Mouse (Mus musculus): ENCODE data around the gene Capg. TPM values are rescaled to one million over a fixed set of nuclear protein-coding genes. Genes with fewer than 3 reads are reported as not detected.

Gene Capg
- polyA plus RNA-seq, 1 experiment = 95.7 TPM

DNA sequence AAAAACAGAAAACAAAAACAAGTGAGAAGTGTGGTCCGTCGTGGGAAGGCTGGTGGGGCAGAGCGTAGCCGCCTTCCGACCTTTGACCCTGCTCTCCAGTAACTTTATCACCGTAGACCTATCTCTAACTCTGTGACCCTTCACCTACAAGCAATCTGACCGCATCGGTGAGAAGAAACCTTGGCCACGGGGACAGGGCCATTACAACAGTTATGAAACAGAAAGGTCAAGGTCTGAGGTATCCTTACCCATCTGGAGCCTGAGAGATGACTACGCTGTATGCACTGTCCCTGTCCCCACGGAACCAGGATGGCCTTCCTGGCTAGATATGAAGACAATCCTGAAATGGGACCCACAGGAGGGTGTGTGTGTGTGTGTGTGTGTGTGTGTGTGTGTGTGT lies 40.0 kb downstream of the Capg start:
- no peak for TF ChIP-seq CTCF (IDR thresholded peaks at IDR 0.05; ENCODE audit: borderline replicate concordance, insufficient read depth, low read length)
- TF ChIP-seq POLR2A (IDR thresholded peaks at IDR 0.05; ENCODE audit: low read depth, low read length) = no peak
- Histone ChIP-seq H3K27ac (ENCODE audit: insufficient read depth, low read length) (no peak overlapping the region), H3K4me1 (ENCODE audit: control insufficient read depth, insufficient read depth, low read length) (no peaks in the 10 kb centered on the region), H3K4me3 (ENCODE audit: insufficient read depth, low read length) (no peak overlapping the region)

DNA sequence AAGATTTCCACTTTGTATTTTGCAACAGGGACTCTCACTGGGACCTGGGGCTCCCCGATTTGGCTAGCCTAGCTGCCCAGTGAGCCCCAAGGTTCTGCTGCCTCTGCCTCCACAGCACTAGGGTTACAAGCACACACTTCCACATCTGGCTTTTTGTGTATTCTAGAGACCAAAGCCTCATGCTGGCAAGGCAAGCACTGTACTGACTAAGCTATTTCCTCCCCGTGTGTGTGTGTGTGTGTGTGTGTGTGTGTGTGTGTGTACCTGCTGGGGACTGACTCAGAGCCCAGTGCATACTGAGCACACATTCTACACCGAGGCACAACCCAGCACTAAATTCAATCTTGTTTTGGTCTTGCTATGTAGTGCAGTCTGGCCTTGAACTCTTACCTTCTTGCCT lies 42.5 kb downstream of the Capg start:
- Histone ChIP-seq H3K27ac (ENCODE audit: insufficient read depth, low read length) (no peak overlapping the region), H3K4me3 (ENCODE audit: insufficient read depth, low read length) (no peak overlapping the region), H3K4me1 (ENCODE audit: control insufficient read depth, insufficient read depth, low read length) (no peaks in the 10 kb centered on the region)
- TF ChIP-seq POLR2A (IDR thresholded peaks at IDR 0.05; ENCODE audit: low read depth, low read length) = no peak
- no peak for TF ChIP-seq CTCF (IDR thresholded peaks at IDR 0.05; ENCODE audit: borderline replicate concordance, insufficient read depth, low read length)

DNA sequence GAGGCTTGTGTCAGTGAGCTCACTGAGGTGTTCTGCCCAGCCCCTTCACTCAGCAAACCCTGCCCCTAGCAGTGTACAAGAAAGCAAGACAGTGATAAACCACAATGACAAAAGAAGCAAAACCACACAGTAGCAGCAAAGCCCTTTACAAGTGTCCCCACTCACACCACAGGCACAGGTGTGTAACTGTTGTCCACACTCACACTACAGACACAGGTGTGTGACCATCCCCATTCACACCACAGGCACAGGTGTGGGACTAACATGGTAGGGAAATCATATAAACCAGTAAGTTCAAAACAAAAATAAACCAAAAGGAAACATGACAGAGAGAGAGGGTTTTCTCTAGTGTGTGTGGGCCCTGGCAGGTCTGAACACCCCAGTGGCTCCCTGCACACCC lies 44.1 kb downstream of the Capg start:
- no peak for TF ChIP-seq CTCF (IDR thresholded peaks at IDR 0.05; ENCODE audit: borderline replicate concordance, insufficient read depth, low read length)
- TF ChIP-seq POLR2A (IDR thresholded peaks at IDR 0.05; ENCODE audit: low read depth, low read length) = no peak
- no peaks in the 10 kb centered on the region for H3K4me1 ChIP-seq (ENCODE audit: control insufficient read depth, insufficient read depth, low read length)
- no peak overlapping the region for H3K27ac ChIP-seq (ENCODE audit: insufficient read depth, low read length)
- no peak overlapping the region for H3K4me3 ChIP-seq (ENCODE audit: insufficient read depth, low read length)

DNA sequence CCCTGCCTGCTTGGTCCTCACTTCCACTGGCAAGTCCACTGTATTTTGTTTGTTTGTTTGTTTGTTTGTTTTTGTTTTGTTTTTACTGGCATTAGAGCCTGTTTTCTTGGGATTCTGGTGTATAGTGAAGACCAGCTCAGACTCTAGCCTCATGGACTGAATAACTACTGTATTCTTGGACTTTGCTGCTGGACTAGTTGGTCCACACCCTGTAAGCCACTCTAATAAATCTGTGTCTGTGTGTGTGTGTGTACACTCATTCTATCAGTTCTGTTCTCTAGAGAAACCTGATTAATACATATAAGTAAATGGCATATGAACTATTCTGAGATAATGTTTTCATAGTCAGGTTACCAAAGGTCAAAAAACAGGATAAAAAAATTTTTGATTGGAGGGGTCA lies 45.9 kb downstream of the Capg start:
- Histone ChIP-seq H3K4me1 (ENCODE audit: control insufficient read depth, insufficient read depth, low read length) (no peaks in the 10 kb centered on the region), H3K27ac (ENCODE audit: insufficient read depth, low read length) (no peak overlapping the region), H3K4me3 (ENCODE audit: insufficient read depth, low read length) (no peak overlapping the region)
- TF ChIP-seq CTCF (IDR thresholded peaks at IDR 0.05; ENCODE audit: borderline replicate concordance, insufficient read depth, low read length) (no peak), POLR2A (IDR thresholded peaks at IDR 0.05; ENCODE audit: low read depth, low read length) (no peak)

DNA sequence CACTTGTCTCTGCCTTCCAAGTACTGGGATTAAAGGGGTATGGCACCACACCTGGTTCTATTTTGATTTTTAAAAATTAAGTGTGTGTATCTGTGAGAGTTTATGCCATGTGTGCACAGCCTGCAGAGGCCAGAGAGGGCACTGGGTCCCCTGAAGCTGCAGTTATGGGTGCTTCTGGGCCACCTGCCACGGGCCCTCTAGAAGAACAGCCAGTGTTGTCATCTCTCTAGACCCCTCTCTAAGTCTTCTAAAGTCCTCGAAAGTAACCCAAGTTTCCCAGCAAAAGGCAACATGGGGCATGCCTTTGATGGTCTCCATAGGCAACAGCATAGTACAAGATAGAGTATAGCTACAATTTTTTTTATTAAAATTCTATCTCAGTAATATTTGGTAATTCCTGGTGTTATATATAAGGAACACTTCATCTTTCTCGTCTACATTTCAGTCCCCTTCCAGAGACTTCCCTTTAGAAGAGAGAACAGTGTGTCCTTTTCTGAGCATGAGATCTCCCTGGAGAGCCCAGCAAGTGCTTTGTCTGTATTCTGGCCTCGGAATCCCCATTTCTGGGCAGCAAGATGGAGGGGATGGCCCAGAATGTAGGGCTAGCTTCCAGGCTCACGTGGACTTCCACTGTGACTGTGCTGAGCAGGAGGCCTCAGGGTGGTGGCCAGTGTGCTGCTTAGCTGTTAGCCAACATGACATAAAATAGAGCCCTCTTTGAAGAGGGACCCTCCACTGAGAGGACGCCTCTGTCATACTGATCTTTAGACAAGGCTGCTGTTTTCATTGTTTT lies 49.0 kb downstream of the Capg start:
- TF ChIP-seq POLR2A (IDR thresholded peaks at IDR 0.05; ENCODE audit: low read depth, low read length) (no peak), CTCF (IDR thresholded peaks at IDR 0.05; ENCODE audit: borderline replicate concordance, insufficient read depth, low read length) (no peak)
- H3K4me1 ChIP-seq (ENCODE audit: control insufficient read depth, insufficient read depth, low read length) = 0 out of 2 replicates have a peak, but pooled peaks cover 2% of the 10 kb centered on the region
- no peak overlapping the region for H3K4me3 ChIP-seq (ENCODE audit: insufficient read depth, low read length)
- no peak overlapping the region for H3K27ac ChIP-seq (ENCODE audit: insufficient read depth, low read length)

DNA sequence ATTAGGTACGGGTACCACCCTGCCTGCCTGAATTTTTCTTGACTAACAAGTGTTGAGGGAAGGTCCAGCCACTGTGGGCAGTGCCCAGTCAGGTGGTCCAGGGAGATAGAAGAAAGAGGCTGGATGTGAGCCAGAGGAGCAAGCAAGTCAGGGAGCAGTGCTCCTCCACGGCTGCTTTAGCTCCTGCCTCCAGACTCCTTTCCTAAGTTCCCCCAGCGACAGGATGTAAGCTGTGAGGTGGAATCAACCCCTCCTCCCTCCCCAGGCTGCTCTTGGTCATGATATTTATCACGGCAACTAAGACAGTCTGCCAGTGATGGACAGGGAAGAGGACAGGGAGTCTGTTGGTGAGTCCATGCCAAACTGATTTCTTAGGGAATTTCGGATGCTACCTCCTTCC lies 49.7 kb downstream of the Capg start:
- no peak overlapping the region for H3K27ac ChIP-seq (ENCODE audit: insufficient read depth, low read length)
- TF ChIP-seq POLR2A (IDR thresholded peaks at IDR 0.05; ENCODE audit: low read depth, low read length) = no peak
- TF ChIP-seq CTCF (IDR thresholded peaks at IDR 0.05; ENCODE audit: borderline replicate concordance, insufficient read depth, low read length) = no peak
- H3K4me1 ChIP-seq (ENCODE audit: control insufficient read depth, insufficient read depth, low read length) = peaks cover 2% of the 10 kb centered on the region; the same call in 1 of the 2 replicates
- no peak overlapping the region for H3K4me3 ChIP-seq (ENCODE audit: insufficient read depth, low read length)

DNA sequence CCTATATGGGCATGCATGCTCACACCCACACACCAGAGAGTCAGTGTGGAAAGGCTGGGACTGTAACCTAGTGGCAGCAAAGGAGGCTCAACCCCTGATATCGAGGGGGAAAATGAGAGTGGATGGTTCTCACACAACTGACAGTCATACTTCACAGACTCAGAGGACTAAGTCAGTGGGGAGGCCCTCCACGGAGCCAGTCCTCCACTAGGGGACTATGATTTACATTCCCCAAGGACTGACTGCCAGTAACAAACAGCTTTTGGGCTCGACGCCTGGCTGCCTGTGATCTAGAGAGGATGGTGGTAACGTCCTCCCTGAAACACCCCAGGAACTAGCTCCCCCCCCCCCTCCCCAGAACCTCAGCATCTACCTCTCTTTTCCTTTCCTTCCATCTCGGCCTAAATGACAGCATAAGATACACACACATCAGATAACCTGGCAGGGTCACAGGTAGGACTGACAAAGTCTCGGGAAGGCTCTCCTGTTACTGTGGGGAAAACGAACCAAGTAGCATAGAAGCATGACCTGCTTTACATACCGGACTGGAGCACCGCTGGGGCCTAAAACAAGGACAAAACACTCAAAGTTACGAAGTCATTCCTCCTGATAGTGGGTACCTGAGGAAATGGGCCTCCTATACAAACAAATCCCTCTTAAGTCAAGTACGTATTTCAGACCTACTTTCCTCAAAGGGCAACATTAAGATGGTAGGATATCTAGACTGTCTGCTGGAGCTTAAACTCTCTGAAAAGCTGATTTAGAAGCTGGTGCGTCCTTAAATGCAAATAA lies 53.1 kb downstream of the Capg start:
- TF ChIP-seq CTCF (IDR thresholded peaks at IDR 0.05; ENCODE audit: borderline replicate concordance, insufficient read depth, low read length) (no peak), POLR2A (IDR thresholded peaks at IDR 0.05; ENCODE audit: low read depth, low read length) (no peak)

DNA sequence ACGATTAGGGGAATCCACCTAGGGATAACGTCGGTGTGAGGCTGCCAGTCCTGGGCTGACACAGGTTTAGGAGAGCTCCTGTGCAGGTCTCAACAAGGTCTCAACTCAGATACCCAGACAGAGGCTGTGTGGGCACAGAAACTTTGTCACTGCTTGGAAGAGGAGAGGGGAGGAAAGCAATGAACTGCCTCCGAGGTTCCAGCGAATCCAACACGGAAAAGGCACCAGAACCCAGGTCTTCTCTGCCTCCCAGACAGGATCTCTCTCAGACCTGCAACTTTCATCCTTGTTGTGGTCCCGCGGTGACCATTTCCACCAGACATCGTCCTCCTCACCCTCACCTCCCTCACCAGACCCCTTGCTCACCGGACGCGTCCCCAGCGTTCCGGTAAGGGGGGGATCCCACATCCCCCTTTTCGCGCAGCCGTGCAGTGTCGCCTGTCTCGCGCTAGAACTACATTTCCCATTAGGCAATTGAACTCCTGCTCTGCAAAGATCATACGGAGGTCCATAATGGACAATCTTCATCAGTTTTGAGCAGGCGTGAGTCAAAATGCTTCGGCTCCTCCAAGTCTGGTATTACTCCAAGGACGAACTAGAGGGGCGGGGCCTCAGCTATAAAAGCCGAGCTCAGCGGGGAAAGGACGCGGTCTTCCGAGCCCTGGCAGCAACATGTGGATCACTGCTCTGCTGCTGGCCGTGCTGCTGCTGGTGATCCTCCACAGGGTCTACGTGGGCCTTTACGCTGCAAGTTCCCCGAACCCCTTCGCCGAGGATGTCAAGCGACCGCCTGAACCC lies 54.0 kb downstream of the Capg start, which contains the start of the genes Elmod3 and Retsat:
Gene Elmod3 (minus strand): TSS at position 458 of the 798 bp plus-strand sequence.
Gene Retsat (plus strand): TSS at position 520 of the 798 bp plus-strand sequence.
- peak; percentile 98 for TF ChIP-seq POLR2A (IDR thresholded peaks at IDR 0.05; ENCODE audit: low read depth, low read length)
- TF ChIP-seq CTCF (IDR thresholded peaks at IDR 0.05; ENCODE audit: borderline replicate concordance, insufficient read depth, low read length) = no peak
- no peak within 1 kb of the TSS for H3K27ac ChIP-seq (ENCODE audit: insufficient read depth, low read length)
- H3K4me3 ChIP-seq (ENCODE audit: insufficient read depth, low read length) = peak within 1 kb of the TSS; percentile 67
- H3K4me1 ChIP-seq (ENCODE audit: control insufficient read depth, insufficient read depth, low read length) = peaks cover 2% of the 10 kb centered on the region; the same call in 1 of the 2 replicates

More for the DNA sequence above, 53.1 kb downstream of the Capg start:
- H3K4me1 ChIP-seq (ENCODE audit: control insufficient read depth, insufficient read depth, low read length) = peaks cover 2% of the 10 kb centered on the region; the same call in 1 of the 2 replicates
- peak overlapping the region; percentile 67 for H3K4me3 ChIP-seq (ENCODE audit: insufficient read depth, low read length)
- no peak overlapping the region for H3K27ac ChIP-seq (ENCODE audit: insufficient read depth, low read length)
